Mouse (Mus musculus) kidney, adult 11 months (tissue): ENCODE data around the gene Gsto2.

Experiments
- DNase-seq: peaks from one replicate; pipeline ENCODE4 v3.0.0; 2022

Gsto2 gene

DNA sequence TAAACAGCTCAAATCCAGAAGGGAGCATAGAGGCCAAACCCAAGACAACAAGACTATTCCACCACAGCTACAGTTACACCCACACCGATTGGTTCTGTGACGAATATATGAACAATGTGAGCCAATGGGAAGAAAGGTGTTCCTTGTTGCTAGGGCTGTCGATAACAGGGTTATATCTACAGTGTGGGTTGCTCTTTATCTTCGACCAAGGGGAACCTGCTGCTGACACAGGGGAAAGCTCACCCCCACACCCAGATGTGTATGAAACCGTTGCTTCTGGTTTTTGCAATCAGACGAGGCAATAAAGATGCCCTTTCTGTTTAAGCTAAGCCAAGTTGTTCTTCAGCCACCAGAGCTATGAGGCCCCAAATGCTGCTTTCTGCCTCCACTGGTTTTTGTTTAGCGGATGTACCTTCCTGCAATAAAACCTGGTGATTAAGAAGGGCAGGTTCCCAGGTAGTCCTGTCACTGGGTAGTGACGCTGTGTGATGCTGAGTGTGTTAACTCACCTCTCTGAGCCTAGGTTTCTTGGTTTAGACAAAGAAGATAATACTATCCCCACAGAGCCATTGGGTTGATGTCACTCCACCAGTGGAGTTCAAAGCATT is 33.2 kb downstream of the Gsto2 start:
- DNase-seq: no peak

GRCm38 (mm10) chr19:47900012-47900411 is 34.7 kb downstream of the Gsto2 start:
- DNase-seq: no peak

GRCm38 (mm10) chr19:47900558-47900957 is 35.2 kb downstream of the Gsto2 start:
- DNase-seq: no peak

GRCm38 (mm10) chr19:47902316-47903201 is 37.2 kb downstream of the Gsto2 start:
- DNase-seq: peak; percentile 70

GRCm38 (mm10) chr19:47903679-47904078 is 38.3 kb downstream of the Gsto2 start:
- no peak for DNase-seq

DNA sequence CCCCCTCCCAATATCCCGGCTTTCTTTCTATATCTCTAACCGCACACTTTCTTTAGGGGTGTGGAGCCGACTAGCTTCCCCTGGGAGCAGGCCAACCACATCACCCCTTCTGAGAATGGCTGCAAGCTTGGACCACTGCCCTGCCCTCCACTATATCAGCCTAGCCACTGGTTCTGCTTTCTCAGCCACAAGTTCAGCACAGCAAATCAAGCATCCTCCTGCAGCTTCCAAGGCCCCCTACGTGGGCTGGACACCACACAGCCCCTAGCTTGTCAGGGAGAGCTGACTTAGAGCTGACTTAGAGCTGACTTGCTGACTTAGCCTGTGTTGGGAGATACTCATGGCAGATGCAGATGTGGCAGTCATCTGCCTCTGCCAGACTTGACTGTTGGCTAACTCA is 39.7 kb downstream of the Gsto2 start:
- DNase-seq: no peak

GRCm38 (mm10) chr19:47905603-47906002 is 40.3 kb downstream of the Gsto2 start:
- DNase-seq: no peak

- DNase-seq: peak; percentile 69
These were observed 42.3 kb downstream of the Gsto2 start for GRCm38 (mm10) chr19:47907596-47907995.

GRCm38 (mm10) chr19:47908961-47909371 is 43.6 kb downstream of the Gsto2 start:
- DNase-seq: no peak

DNA sequence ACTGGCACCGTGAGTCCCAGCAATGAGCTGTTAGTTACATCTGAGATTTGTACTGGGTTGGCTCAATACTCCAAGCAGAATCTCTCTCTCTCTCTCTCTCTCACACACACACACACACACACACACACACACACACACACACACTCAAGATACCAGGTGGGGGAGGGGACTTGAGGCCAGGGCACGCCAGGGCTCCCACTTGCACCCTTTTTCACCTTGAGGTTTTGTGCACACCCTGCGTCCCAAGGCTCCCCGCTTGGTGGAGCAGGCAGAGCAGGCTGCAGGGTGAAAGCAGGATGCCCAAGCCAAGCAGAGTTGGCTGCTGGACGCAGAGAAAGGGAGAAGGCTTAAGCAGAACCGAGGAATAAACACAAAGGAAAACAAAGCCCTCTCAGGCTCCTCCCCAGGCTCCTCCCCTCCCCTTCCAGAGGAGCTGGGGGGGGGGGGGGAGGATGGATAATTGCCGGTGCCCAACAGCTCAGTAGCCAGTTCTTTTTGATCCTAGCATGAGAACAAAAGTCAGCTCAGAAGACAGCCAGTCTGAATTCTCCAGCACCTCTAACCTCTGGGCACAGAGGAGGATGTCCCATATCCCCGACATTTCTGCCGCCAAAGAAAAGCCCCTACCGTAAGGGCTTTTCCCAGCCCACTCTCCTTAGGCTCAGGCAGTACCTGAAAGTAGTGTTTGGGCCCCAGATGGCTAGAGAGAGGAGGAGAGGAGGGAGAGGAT is 44.2 kb downstream of the Gsto2 start:
- no peak for DNase-seq

DNA sequence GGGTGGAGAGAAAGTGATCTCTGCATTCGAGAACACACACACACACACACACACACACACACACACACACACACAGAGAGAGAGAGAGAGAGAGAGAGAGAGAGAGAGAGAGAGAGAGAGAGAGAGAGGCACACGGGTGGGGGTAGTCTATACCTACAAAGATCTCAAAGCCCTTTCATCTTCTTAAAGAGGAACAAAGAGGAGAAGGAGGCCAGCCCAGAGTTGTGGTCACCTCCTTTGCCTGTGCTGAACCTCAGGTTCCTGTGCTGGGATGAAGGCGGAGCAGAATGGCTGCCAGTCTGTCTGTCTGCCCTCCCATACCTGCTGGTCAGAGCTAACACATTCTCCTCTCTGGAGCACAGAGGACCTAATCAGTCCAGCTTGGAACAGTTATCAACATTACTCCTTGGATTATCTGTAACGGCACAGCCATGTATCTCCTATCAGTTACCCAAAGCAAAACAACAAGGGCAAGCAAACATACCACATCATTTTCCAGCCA is 44.8 kb downstream of the Gsto2 start:
- no peak for DNase-seq

GRCm38 (mm10) chr19:47910751-47911150 is 45.4 kb downstream of the Gsto2 start:
- no peak for DNase-seq

DNA sequence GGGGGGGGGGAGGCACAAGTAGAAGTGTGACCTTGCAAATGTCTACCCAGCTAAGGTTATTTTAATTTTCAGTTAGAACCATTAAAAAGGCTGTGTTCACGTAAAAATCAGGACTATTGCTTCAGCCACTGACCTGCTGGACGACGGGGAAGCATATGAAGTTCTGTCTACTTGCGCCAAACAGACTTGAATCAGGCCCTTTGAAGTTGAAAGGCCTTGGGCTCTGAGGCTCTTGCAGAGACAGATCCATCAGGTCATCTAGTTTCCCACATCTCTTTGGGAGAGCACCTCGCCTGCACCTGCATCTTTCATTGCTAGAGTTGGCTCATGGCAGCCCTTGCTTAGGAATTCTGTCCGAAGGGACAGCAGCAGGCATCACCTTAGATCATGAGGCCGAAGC is 48.0 kb downstream of the Gsto2 start:
- no peak for DNase-seq

- no peak for DNase-seq
These were observed 48.9 kb downstream of the Gsto2 start for GRCm38 (mm10) chr19:47914191-47914590.

DNA sequence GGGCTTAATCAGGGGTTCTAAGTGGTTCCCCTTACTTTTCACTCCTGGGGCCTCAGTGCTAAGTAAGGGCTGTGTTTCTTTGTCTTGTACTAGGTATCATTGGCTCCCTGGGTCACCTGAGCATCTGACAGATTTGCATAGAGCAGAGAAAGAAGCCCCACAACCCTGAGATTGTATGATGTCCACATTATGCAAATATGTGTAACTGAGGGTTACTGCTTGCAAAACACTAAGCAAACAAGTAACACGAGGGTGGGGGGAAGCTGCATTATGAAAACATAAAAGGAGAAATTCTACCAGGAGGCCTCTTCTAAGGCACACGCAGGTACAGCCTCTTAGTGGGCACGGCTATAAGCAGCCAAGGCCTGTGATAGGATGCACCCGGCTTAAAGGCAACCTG is 49.9 kb downstream of the Gsto2 start:
- DNase-seq: no peak

DNA sequence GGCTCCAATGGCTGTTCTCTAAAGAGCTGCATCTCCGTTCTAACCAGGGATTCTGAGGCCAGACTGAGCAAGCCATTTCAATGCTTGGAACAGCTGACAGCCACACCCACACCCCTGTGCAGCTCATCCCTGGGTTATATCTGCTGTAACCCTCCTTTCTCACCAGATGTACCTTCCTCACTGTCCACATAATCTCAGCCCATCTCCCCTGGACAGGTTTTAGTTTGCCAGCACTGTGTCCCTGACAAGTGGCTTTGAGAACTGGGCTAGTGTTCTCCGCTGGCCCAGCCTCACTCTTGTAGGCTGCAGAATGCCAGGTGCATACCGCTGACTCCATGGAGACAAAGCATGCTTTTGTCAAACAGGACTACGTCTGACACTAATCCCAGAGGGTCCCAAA is 52.1 kb downstream of the Gsto2 start:
- DNase-seq: no peak

DNA sequence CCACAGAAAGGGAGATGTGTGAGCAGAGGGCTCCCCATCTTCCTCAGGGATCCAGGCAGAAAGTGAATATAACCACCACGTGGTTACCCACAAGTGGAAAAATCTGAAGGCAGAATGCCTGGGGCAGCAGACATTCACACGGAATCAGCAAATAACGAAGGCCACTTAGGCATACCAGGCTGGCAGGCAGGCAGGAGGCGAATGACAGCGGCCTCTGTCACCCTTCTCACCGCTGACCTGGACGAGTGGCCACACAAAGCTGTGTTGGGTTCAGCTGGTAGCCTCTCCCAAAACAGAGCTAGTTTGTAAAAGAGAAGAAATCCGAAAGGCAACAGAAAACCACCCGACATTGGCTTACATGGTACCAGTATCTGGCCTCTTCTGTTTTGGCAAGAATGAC is 52.7 kb downstream of the Gsto2 start:
- no peak for DNase-seq

GRCm38 (mm10) chr19:47918455-47919101 is 53.2 kb downstream of the Gsto2 start:
- no peak for DNase-seq

DNA sequence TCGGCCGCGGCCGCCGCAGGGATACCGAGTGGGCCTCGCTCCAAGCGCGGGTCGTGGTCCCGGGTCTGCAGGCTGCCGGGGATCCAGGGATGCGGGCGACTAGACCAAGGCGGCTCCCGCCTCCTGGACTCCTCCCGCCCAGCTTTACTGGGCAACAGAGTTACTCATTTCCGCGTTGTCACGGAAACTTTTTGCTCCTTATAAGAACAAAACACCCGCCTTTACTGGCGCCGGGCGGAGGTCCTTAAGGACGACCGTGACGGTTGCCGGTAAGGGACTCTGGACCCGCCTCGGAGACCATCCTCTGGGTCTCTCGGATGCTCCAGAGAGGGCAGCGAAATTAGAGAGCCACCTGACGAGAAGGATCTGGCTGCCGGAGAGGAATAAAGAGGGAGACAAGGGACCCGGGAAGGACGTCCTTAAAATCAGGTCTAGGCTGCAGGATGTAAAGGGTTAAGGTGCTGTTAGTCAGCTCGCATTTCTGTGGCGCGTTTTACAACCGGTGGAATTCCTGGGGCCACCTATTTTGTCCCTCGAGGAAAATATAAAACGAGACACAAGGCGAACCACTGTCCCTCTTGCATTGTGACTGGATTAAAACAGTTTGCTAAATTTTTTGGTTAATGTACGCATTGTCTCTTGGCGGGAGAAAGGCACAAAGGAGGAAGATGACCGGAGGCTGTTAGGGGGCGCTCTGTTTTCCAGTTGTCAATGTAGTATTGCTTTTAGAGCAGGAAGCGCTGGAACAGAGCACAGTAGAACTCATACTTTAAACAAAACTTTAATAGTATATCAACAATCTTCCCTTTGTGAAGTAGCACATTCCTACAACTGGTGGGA is 54.0 kb downstream of the Gsto2 start, which contains the start of the genes Cfap43 and Itprip:
Gene Cfap43 (minus strand): TSS at position 162 of the 840 bp plus-strand sequence.
Gene Itprip (minus strand): TSS at position 174 of the 840 bp plus-strand sequence.
- peak; percentile 81 for DNase-seq

- peak; percentile 42 for DNase-seq
These were observed 54.6 kb downstream of the Gsto2 start for GRCm38 (mm10) chr19:47919966-47920375.

DNA sequence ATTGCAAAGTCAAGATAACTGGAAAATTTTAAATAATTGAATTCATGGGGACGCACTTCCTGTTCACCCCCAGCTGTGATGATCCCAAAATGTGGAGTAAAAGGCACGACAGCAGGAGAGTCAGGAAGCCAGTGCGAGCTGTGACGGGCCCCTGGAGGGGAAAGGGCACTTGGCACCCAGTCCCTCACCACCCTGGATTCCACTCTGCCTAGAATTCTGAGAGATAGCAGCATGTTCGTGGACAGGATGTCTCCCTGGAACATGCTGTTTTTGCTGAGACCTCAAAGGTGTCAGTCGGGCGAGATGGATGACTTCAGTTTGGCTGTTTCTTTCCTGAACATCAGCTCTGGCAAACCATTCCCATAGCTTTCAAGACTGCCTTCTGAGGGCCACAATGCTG is 60.5 kb downstream of the Gsto2 start:
- peak; percentile 68 for DNase-seq

DNA sequence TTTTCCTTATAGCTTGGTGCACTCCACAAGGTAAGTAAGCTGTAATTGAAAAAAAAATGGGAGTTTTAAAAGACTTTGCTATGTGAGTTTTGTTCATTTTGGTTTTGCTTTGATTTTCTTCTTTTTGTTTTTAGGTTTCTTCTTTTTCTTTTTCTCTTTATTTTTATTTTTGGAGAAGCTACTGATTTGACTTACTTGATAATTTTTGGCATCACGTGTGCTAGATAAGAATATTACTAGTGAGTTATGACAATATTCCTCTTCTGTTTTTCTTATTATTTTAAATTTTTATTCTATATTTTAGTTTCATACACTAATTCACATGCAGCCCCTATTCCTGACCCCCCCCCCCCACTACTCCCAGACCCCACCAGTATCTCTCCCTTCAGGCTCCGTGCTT is 61.7 kb downstream of the Gsto2 start:
- DNase-seq: no peak
